In the genomic region with DNA sequence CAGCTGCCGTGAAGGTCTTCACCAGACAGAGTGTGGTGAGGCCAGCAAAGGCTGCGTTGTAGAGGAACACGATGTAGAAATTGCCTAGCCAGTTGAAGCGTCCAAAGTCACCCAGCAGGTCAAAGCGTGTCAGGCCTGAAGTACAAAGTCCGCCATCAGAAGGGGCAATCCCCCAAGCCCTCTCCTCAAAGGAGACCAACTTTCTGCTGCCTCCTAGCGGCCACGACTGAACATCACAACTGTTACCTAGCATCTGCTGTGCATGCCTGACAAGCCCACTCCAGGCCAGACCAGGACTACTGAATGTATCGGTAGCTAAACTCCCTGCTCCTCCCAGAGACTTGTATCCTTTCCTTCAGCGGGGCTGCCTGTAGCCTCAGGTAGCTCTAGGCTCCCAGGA, we compare ENCODE assay signal across 8 mouse cellular contexts. TPM values are rescaled to one million over a fixed set of nuclear protein-coding genes. Genes with fewer than 3 reads are reported as not detected.
A peak's percentile ranks its signal among the peaks of the same experiment; 100 is the strongest.
DNase-seq lines count a peak whose midpoint lies in the region; TF ChIP-seq lines count a peak whose summit lies in the region.
"Had no signal": no experiment of that assay in that cellular context is flagged by ENCODE, and none has a peak within 500 bp of the region (broad histone marks: within the 10 kb centered on the region; RNA-seq: fewer than 3 reads in every experiment).

No protein-coding gene starts in this region.

- H3K27ac ChIP-seq in kidney, adult 2 months (ENCODE audit: insufficient read depth, low read depth, low read length), result no peak overlapping the region
- H3K27ac ChIP-seq in MEL (ENCODE audit: control insufficient read depth, low read depth, low read length), result no peak overlapping the region
- H3K27ac ChIP-seq: macrophage had no signal

- H3K4me1 ChIP-seq in kidney, adult 2 months (ENCODE audit: control insufficient read depth, insufficient read depth, low read length), result no peaks in the 10 kb centered on the region
- H3K4me1 ChIP-seq in MEL (ENCODE audit: control insufficient read depth in 1 of 2, insufficient read depth in 2 of 2, low read length in 2 of 2), result no peaks in the 10 kb centered on the region

- TF ChIP-seq EP300 in MEL (IDR thresholded peaks at IDR 0.05; ENCODE audit: low read depth in 1 of 2, low read length in 2 of 2), result no peak

- peak; percentile 15; the same call in 1 of the 2 replicates for TF ChIP-seq RAD21 in MEL (IDR thresholded peaks at IDR 0.05; ENCODE audit: low read depth, low read length)

- no peaks in the 10 kb centered on the region for H3K79me2 ChIP-seq in MEL (ENCODE audit: control insufficient read depth, insufficient read depth, low read length, poor library complexity)

- DNase-seq in kidney, adult 2 months, result peak; percentile 35
- DNase-seq in kidney, postnatal 14 days, result no peak
- peak; percentile 63 for DNase-seq in MEL (ENCODE audit: low read depth, low spot score)
- DNase-seq in embryo, embryonic 10 days (ENCODE audit: low spot score), result peak; percentile 92
- DNase-seq in kidney, postnatal 36 days, result peak; percentile 34 to 73
- peak; percentile 86 for DNase-seq in retina, postnatal 1 day
- no peak for DNase-seq in urinary bladder, postnatal 36 days (ENCODE audit: low spot score in 2 of 2)

- H3K9ac ChIP-seq in MEL (ENCODE audit: control insufficient read depth, low read depth, low read length, poor library complexity, severe bottlenecking), result no peak overlapping the region

- no peak overlapping the region for H3K4me3 ChIP-seq in kidney, adult 2 months (ENCODE audit: insufficient read depth, low read depth, low read length)
- no peak overlapping the region for H3K4me3 ChIP-seq in MEL (ENCODE audit: control insufficient read depth in 1 of 2, insufficient read depth in 1 of 2, low read depth in 2 of 2, low read length in 2 of 2)

- TF ChIP-seq POLR2A in kidney, adult 2 months (IDR thresholded peaks at IDR 0.05; ENCODE audit: low read depth, low read length), result no peak
- no peak for TF ChIP-seq POLR2A in MEL (IDR thresholded peaks at IDR 0.05; ENCODE audit: control insufficient read depth in 1 of 2, insufficient read depth in 1 of 2, low read depth in 1 of 2, low read length in 2 of 2, poor library complexity in 1 of 2)

- no peaks in the 10 kb centered on the region for H3K36me3 ChIP-seq in kidney, adult 2 months (ENCODE audit: control insufficient read depth, insufficient read depth, low read length)
- H3K36me3 ChIP-seq in MEL (ENCODE audit: control insufficient read depth in 1 of 2, insufficient read depth in 2 of 2, low read length in 2 of 2), result no peaks in the 10 kb centered on the region

- H3K27me3 ChIP-seq in kidney, adult 2 months (replicated peaks; ENCODE audit: control insufficient read depth, insufficient read depth, low read length), result no peaks in the 10 kb centered on the region
- no peaks in the 10 kb centered on the region for H3K27me3 ChIP-seq in MEL (ENCODE audit: control insufficient read depth in 1 of 2, insufficient read depth in 2 of 2, low read length in 2 of 2)

- H3K9me3 ChIP-seq in MEL (replicated peaks; ENCODE audit: insufficient read depth, low read length), result no peaks in the 10 kb centered on the region

- TF ChIP-seq CTCF in kidney, adult 2 months (conservative IDR thresholded peaks at IDR 0.05; ENCODE audit: insufficient read depth, insufficient read length, low read depth, low read length), result peak; percentile 70
- TF ChIP-seq CTCF in MEL (IDR thresholded peaks at IDR 0.05 in 2 of 3, conservative IDR thresholded peaks at IDR 0.05 in 1 of 3; ENCODE audit: control insufficient read depth in 1 of 3, insufficient read depth in 1 of 3, low read depth in 2 of 3, low read length in 3 of 3, poor library complexity in 1 of 3, severe bottlenecking in 1 of 3), result peak; percentile 77 to 95 (median 80)

- WGBS in kidney, adult 2 months, result 33% methylated on average over 10 of the region's 10 CpGs

TF ChIP-seq in MEL, 35 proteins besides CTCF, POLR2A, EP300 and RAD21:
- TF ChIP-seq NRF1 (IDR thresholded peaks at IDR 0.05; ENCODE audit: insufficient read depth, low read depth, low read length, poor library complexity, severe bottlenecking) (no peak), SMC3 (IDR thresholded peaks at IDR 0.05; ENCODE audit: low read depth, low read length) (peak; percentile 48), GABPA (IDR thresholded peaks at IDR 0.05; ENCODE audit: low read depth, low read length) (no peak), ZKSCAN1 (IDR thresholded peaks at IDR 0.05; ENCODE audit: low read depth, low read length) (no peak)

RNA-seq across cellular contexts. Expression of gene Dhh, which starts 6.4 kb away (rescaled TPM):
- polyA plus RNA-seq in kidney, adult 2 months (2012; rRNA removed), result 1.2 and 1.5 TPM in 2 replicates
- total RNA-seq in MEL (2012; rRNA removed), result 0.12 TPM in 1 of 2 replicates, not detected in the other
- polyA plus RNA-seq in MEL (2012; ENCODE audit: insufficient read depth in 1 of 2, insufficient read length in 2 of 2, low read depth in 1 of 2, low replicate concordance in 2 of 2, missing spikeins in 1 of 2), result not detected
- polyA plus RNA-seq: macrophage had no signal

RNA-seq across cellular contexts. Expression of gene Rhebl1, which starts 10.4 kb away (rescaled TPM):
- polyA plus RNA-seq in kidney, adult 2 months (2012; rRNA removed), result 6.4 and 7.1 TPM in 2 replicates
- total RNA-seq in MEL (2012; rRNA removed), result 9.4 and 10.1 TPM in 2 replicates
- polyA plus RNA-seq in MEL (2012; ENCODE audit: insufficient read depth in 1 of 2, insufficient read length in 2 of 2, low read depth in 1 of 2, low replicate concordance in 2 of 2, missing spikeins in 1 of 2), result 10 to 100 TPM in 1 of 2 experiments, not detected in 1; 16.6 TPM

RNA-seq across cellular contexts. Expression of gene Lmbr1l, which starts 13.3 kb away (rescaled TPM):
- 36.1 and 50.2 TPM in 2 replicates for polyA plus RNA-seq in kidney, adult 2 months (2012; rRNA removed)
- 7.0 and 13.5 TPM in 2 replicates for total RNA-seq in MEL (2012; rRNA removed)
- polyA plus RNA-seq in MEL (2012; ENCODE audit: insufficient read depth in 1 of 2, insufficient read length in 2 of 2, low read depth in 1 of 2, low replicate concordance in 2 of 2, missing spikeins in 1 of 2), result 10 to 100 TPM in 1 of 2 experiments, not detected in 1; 17.3 TPM

RNA-seq across cellular contexts. Expression of gene Tuba1b, which starts 29.7 kb away (rescaled TPM):
- 488 and 540 TPM in 2 replicates for polyA plus RNA-seq in kidney, adult 2 months (2012; rRNA removed)
- 1,577 and 1,672 TPM in 2 replicates for total RNA-seq in MEL (2012; rRNA removed)
- polyA plus RNA-seq in MEL (2012; ENCODE audit: insufficient read depth in 1 of 2, insufficient read length in 2 of 2, low read depth in 1 of 2, low replicate concordance in 2 of 2, missing spikeins in 1 of 2), result 1,000 to 10,000 TPM in 1 of 2 experiments, not detected in 1; 1,861 TPM

RNA-seq across cellular contexts. Expression of gene Kmt2d, which starts 33.7 kb away (rescaled TPM):
- polyA plus RNA-seq in kidney, adult 2 months (2012; rRNA removed), result 18.8 and 20.8 TPM in 2 replicates
- 12.5 and 15.4 TPM in 2 replicates for total RNA-seq in MEL (2012; rRNA removed)
- 10 to 100 TPM; 42.0 to 47.7 TPM for polyA plus RNA-seq in MEL (2012; ENCODE audit: insufficient read depth in 1 of 2, insufficient read length in 2 of 2, low read depth in 1 of 2, low replicate concordance in 2 of 2, missing spikeins in 1 of 2)

Comparison
In these comparisons a context has a peak if more than half of its experiments do, and no peak if none do; other contexts are left out.
1. DNase-seq: peak in kidney, adult 2 months (single experiment), MEL (single experiment), embryo, embryonic 10 days (single experiment), kidney, postnatal 36 days (2 of 2) and retina, postnatal 1 day (single experiment); none in kidney, postnatal 14 days (single experiment) and urinary bladder, postnatal 36 days (0 of 2).